Mouse (Mus musculus): Measurements from ENCODE around the gene 9530003J23Rik. TPM values are rescaled to one million over a fixed set of nuclear protein-coding genes. Genes with fewer than 3 reads are reported as not detected.
"Not testable (repeated sequence)": the region's sequence is repeated elsewhere in the genome, so short reads cannot be mapped to it uniquely, and the experiment has no call there.

The 9530003J23Rik gene
- not detected in 2 replicates for polyA plus RNA-seq (2016; fragmentation: Nextera tagmentation; extraction: Ambion mirVana)

- Histone ChIP-seq H3K36me3 (no peaks in the 10 kb centered on the region), H3K27ac (replicated peaks) (no peak within 1 kb of the TSS), H3K4me1 (no peaks in the 10 kb centered on the region), H3K27me3 (no peaks in the 10 kb centered on the region), H3K9ac (replicated peaks) (no peak within 1 kb of the TSS), H3K4me3 (no peak within 1 kb of the TSS), H3K9me3 (no peaks in the 10 kb centered on the region), H3K4me2 (replicated peaks) (no peak within 1 kb of the TSS)
- no peak for ATAC-seq (ENCODE audit: low FRiP score, low read depth)
- WGBS: 90% methylated on average over 12 of the region's 12 CpGs
These were observed at the start of gene 9530003J23Rik for GRCm38 (mm10) chr10:117238603-117239002. Gene 9530003J23Rik, minus strand, starts transcription at chr10:117238703.

GRCm38 (mm10) chr10:117287226-117287850 is 48.8 kb upstream of the 9530003J23Rik start:
- no peak overlapping the region for H3K4me3 ChIP-seq
- H3K27me3 ChIP-seq: no peaks in the 10 kb centered on the region
- H3K36me3 ChIP-seq: no peaks in the 10 kb centered on the region
- H3K27ac ChIP-seq (replicated peaks): no peak overlapping the region
- no peaks in the 10 kb centered on the region for H3K9me3 ChIP-seq
- no peak for ATAC-seq (ENCODE audit: low FRiP score, low read depth)
- H3K4me1 ChIP-seq: no peaks in the 10 kb centered on the region
- no peak overlapping the region for H3K4me2 ChIP-seq (replicated peaks)
- no peak overlapping the region for H3K9ac ChIP-seq (replicated peaks)
- WGBS: 86% methylated on average over 3 of the region's 3 CpGs

GRCm38 (mm10) chr10:117286366-117286970 is 48.0 kb upstream of the 9530003J23Rik start:
- no peak overlapping the region for H3K27ac ChIP-seq (replicated peaks)
- no peak for ATAC-seq (ENCODE audit: low FRiP score, low read depth)
- H3K9ac ChIP-seq (replicated peaks): no peak overlapping the region
- no peaks in the 10 kb centered on the region for H3K27me3 ChIP-seq
- WGBS: 91% methylated on average over 6 of the region's 6 CpGs
- H3K4me3 ChIP-seq: no peak overlapping the region
- no peaks in the 10 kb centered on the region for H3K9me3 ChIP-seq
- H3K4me1 ChIP-seq: no peaks in the 10 kb centered on the region
- no peak overlapping the region for H3K4me2 ChIP-seq (replicated peaks)
- no peaks in the 10 kb centered on the region for H3K36me3 ChIP-seq

- not testable (repeated sequence) for H3K4me2 ChIP-seq (replicated peaks); ATAC-seq (ENCODE audit: low FRiP score, low read depth); H3K27me3 ChIP-seq; H3K27ac ChIP-seq (replicated peaks); H3K36me3 ChIP-seq; H3K9ac ChIP-seq (replicated peaks); H3K9me3 ChIP-seq; H3K4me1 ChIP-seq; H3K4me3 ChIP-seq
- WGBS: 88% methylated on average over 3 of the region's 7 CpGs
These were observed 47.1 kb upstream of the 9530003J23Rik start for GRCm38 (mm10) chr10:117285584-117285983.

- H3K27ac ChIP-seq (replicated peaks): no peak overlapping the region
- no peak for ATAC-seq (ENCODE audit: low FRiP score, low read depth)
- no peak overlapping the region for H3K4me3 ChIP-seq
- H3K4me2 ChIP-seq (replicated peaks): no peak overlapping the region
- H3K27me3 ChIP-seq: no peaks in the 10 kb centered on the region
- no peaks in the 10 kb centered on the region for H3K4me1 ChIP-seq
- no peaks in the 10 kb centered on the region for H3K9me3 ChIP-seq
- no peaks in the 10 kb centered on the region for H3K36me3 ChIP-seq
- 88% methylated on average over 10 of the region's 10 CpGs for WGBS
- no peak overlapping the region for H3K9ac ChIP-seq (replicated peaks)
These were observed 46.3 kb upstream of the 9530003J23Rik start for GRCm38 (mm10) chr10:117284578-117285520.

GRCm38 (mm10) chr10:117283871-117284577 is 45.5 kb upstream of the 9530003J23Rik start:
- no peaks in the 10 kb centered on the region for H3K36me3 ChIP-seq
- no peak overlapping the region for H3K4me3 ChIP-seq
- H3K27me3 ChIP-seq: no peaks in the 10 kb centered on the region
- H3K4me1 ChIP-seq: no peaks in the 10 kb centered on the region
- H3K9me3 ChIP-seq: no peaks in the 10 kb centered on the region
- H3K9ac ChIP-seq (replicated peaks): no peak overlapping the region
- no peak overlapping the region for H3K4me2 ChIP-seq (replicated peaks)
- ATAC-seq (ENCODE audit: low FRiP score, low read depth): no peak
- 86% methylated on average over 7 of the region's 7 CpGs for WGBS
- H3K27ac ChIP-seq (replicated peaks): no peak overlapping the region

- H3K4me3 ChIP-seq; H3K4me1 ChIP-seq; H3K9ac ChIP-seq (replicated peaks); H3K9me3 ChIP-seq; H3K4me2 ChIP-seq (replicated peaks); ATAC-seq (ENCODE audit: low FRiP score, low read depth); H3K27me3 ChIP-seq; H3K27ac ChIP-seq (replicated peaks); H3K36me3 ChIP-seq: not testable (repeated sequence)
- 89% methylated on average over 4 of the region's 4 CpGs for WGBS
These were observed 44.7 kb upstream of the 9530003J23Rik start for GRCm38 (mm10) chr10:117283196-117283595.

- no peaks in the 10 kb centered on the region for H3K9me3 ChIP-seq
- H3K36me3 ChIP-seq: no peaks in the 10 kb centered on the region
- no peak overlapping the region for H3K4me3 ChIP-seq
- H3K9ac ChIP-seq (replicated peaks): no peak overlapping the region
- H3K27me3 ChIP-seq: no peaks in the 10 kb centered on the region
- 78% methylated on average over 2 of the region's 2 CpGs for WGBS
- no peak for ATAC-seq (ENCODE audit: low FRiP score, low read depth)
- no peak overlapping the region for H3K4me2 ChIP-seq (replicated peaks)
- H3K27ac ChIP-seq (replicated peaks): no peak overlapping the region
- no peaks in the 10 kb centered on the region for H3K4me1 ChIP-seq
These were observed 44.0 kb upstream of the 9530003J23Rik start for GRCm38 (mm10) chr10:117282551-117282950.

GRCm38 (mm10) chr10:117282049-117282448 is 43.5 kb upstream of the 9530003J23Rik start, which contains the start of gene Lyz2:
Gene Lyz2, minus strand, starts transcription at chr10:117282321.
- ATAC-seq (ENCODE audit: low FRiP score, low read depth): no peak
- Histone ChIP-seq H3K4me2 (replicated peaks) (no peak within 1 kb of the TSS), H3K9me3 (no peaks in the 10 kb centered on the region), H3K36me3 (no peaks in the 10 kb centered on the region), H3K4me3 (no peak within 1 kb of the TSS), H3K27me3 (no peaks in the 10 kb centered on the region), H3K4me1 (no peaks in the 10 kb centered on the region), H3K9ac (replicated peaks) (no peak within 1 kb of the TSS), H3K27ac (replicated peaks) (no peak within 1 kb of the TSS)
- WGBS: 66% methylated on average over 4 of the region's 4 CpGs

- no peak overlapping the region for H3K9ac ChIP-seq (replicated peaks)
- H3K4me1 ChIP-seq: no peaks in the 10 kb centered on the region
- no peaks in the 10 kb centered on the region for H3K36me3 ChIP-seq
- no peaks in the 10 kb centered on the region for H3K27me3 ChIP-seq
- no peak overlapping the region for H3K4me3 ChIP-seq
- no peak for ATAC-seq (ENCODE audit: low FRiP score, low read depth)
- H3K27ac ChIP-seq (replicated peaks): no peak overlapping the region
- no peak overlapping the region for H3K4me2 ChIP-seq (replicated peaks)
- 90% methylated on average over 7 of the region's 7 CpGs for WGBS
- no peaks in the 10 kb centered on the region for H3K9me3 ChIP-seq
These were observed 42.9 kb upstream of the 9530003J23Rik start for GRCm38 (mm10) chr10:117281381-117281920.

GRCm38 (mm10) chr10:117280000-117280399 is 41.5 kb upstream of the 9530003J23Rik start:
- no peaks in the 10 kb centered on the region for H3K4me1 ChIP-seq
- no peaks in the 10 kb centered on the region for H3K9me3 ChIP-seq
- no peak overlapping the region for H3K4me3 ChIP-seq
- no peak for ATAC-seq (ENCODE audit: low FRiP score, low read depth)
- no peaks in the 10 kb centered on the region for H3K27me3 ChIP-seq
- H3K4me2 ChIP-seq (replicated peaks): no peak overlapping the region
- no peak overlapping the region for H3K9ac ChIP-seq (replicated peaks)
- H3K36me3 ChIP-seq: no peaks in the 10 kb centered on the region
- no peak overlapping the region for H3K27ac ChIP-seq (replicated peaks)
- 38% methylated on average over 1 of the region's 1 CpGs for WGBS

Data from midbrain, embryonic 12.5 days (tissue).